Mouse (Mus musculus): ENCODE data around the gene Xdh.

- TF ChIP-seq CTCF (IDR thresholded peaks at IDR 0.05; ENCODE audit: borderline replicate concordance, extremely low read depth, insufficient read depth, insufficient read length), result no peak
- no peak for TF ChIP-seq POLR2A (IDR thresholded peaks at IDR 0.05; ENCODE audit: borderline replicate concordance, extremely low read depth, insufficient read depth, insufficient read length, poor library complexity, severe bottlenecking)
Observed at GRCm38 (mm10) chr17:73883332-73883731, 66.7 kb downstream of the Xdh start.
